Mouse (Mus musculus) myocyte (in vitro differentiated cells): Measurements from ENCODE around the gene Atrnl1. TPM values are rescaled to one million over a fixed set of nuclear protein-coding genes. Genes with fewer than 3 reads are reported as not detected.

Experiments used
- H3K27me3 ChIP-seq: one replicate; pipeline ENCODE4 v1.6.1; 2011; ENCODE audit not compliant: control insufficient read depth, insufficient read depth, insufficient read length
- H3K36me3 ChIP-seq: one replicate; pipeline ENCODE4 v1.6.1; 2011; ENCODE audit not compliant: control insufficient read depth, insufficient read depth
- H3K4me2 ChIP-seq: one replicate; pipeline ENCODE4 v1.6.1; 2011; ENCODE audit warnings: low read depth, control low read depth
- H3K4me3 ChIP-seq: one replicate; pipeline ENCODE4 v1.5.1; 2011; ENCODE audit warnings: mild to moderate bottlenecking, control low read depth, moderate library complexity
- H3K79me2 ChIP-seq: one replicate; pipeline ENCODE4 v1.6.1; 2011; ENCODE audit not compliant: control insufficient read depth, insufficient read depth
- H3ac ChIP-seq: one replicate; pipeline ENCODE4 v1.6.1; 2011; ENCODE audit not compliant: control insufficient read depth, insufficient read length
- CEBPB ChIP-seq: IDR thresholded peaks from 2 replicates; pipeline ENCODE4 v1.6.1; 2011; ENCODE audit warnings: mild to moderate bottlenecking, moderate library complexity; ENCODE audit not compliant: poor library complexity, insufficient read depth, severe bottlenecking
- E2F4 ChIP-seq: IDR thresholded peaks from one replicate; pipeline ENCODE4 v1.6.1; 2011; ENCODE audit warnings: mild to moderate bottlenecking, control low read depth, moderate library complexity; ENCODE audit not compliant: insufficient read depth
- MAX ChIP-seq: IDR thresholded peaks from one replicate; pipeline ENCODE4 v1.6.1; 2011; ENCODE audit warnings: low read depth, mild to moderate bottlenecking, control low read depth
- MYOD1 ChIP-seq, 3 experiments: IDR thresholded peaks; one replicate each; pipeline ENCODE4 v1.6.1; 2011; ENCODE audit warnings: control low read depth in 2 of 3, low read depth in 2 of 3, mild to moderate bottlenecking in 2 of 3, moderate library complexity in 1 of 3; ENCODE audit not compliant: insufficient read length in 2 of 3, control insufficient read depth in 1 of 3
- MYOG ChIP-seq, 3 experiments: IDR thresholded peaks; one replicate each; pipeline ENCODE4 v1.6.1; 2011; ENCODE audit warnings: control low read depth in 2 of 3, low read depth in 2 of 3, mild to moderate bottlenecking in 2 of 3; ENCODE audit not compliant: insufficient read length in 2 of 3, control insufficient read depth in 1 of 3, insufficient read depth in 1 of 3
- POLR2A ChIP-seq: IDR thresholded peaks from one replicate; pipeline ENCODE4 v1.6.1; 2011; ENCODE audit warnings: low read depth, mild to moderate bottlenecking, control low read depth, moderate library complexity; ENCODE audit not compliant: insufficient read length
- POLR2AphosphoS2 ChIP-seq: IDR thresholded peaks from one replicate; pipeline ENCODE4 v1.6.1; 2011; ENCODE audit warnings: low read depth, control low read depth; ENCODE audit not compliant: insufficient read length
- REST ChIP-seq: IDR thresholded peaks from one replicate; pipeline ENCODE4 v1.6.1; 2011; ENCODE audit warnings: mild to moderate bottlenecking, control low read depth, moderate library complexity; ENCODE audit not compliant: insufficient read depth, insufficient read length
- SRF ChIP-seq: IDR thresholded peaks from one replicate; pipeline ENCODE4 v1.6.1; 2011; ENCODE audit warnings: low read depth; ENCODE audit not compliant: control insufficient read depth, insufficient read length
- TCF12 ChIP-seq: IDR thresholded peaks from one replicate; pipeline ENCODE4 v1.6.1; 2011; ENCODE audit warnings: mild to moderate bottlenecking, control low read depth; ENCODE audit not compliant: poor library complexity, insufficient read depth, severe bottlenecking
- TCF3 ChIP-seq: IDR thresholded peaks from one replicate; pipeline ENCODE4 v1.6.1; 2011; ENCODE audit warnings: low read depth, control low read depth; ENCODE audit not compliant: insufficient read length
- USF1 ChIP-seq: IDR thresholded peaks from one replicate; pipeline ENCODE4 v1.6.1; 2011; ENCODE audit warnings: low read depth, mild to moderate bottlenecking, control low read depth, moderate library complexity
- polyA plus RNA-seq: library from polyadenylated mRNA; unstranded; fragments of >200 nt; fragmentation: generic; extraction: Trizol; gene quantifications from one replicate; pipeline ENCODE4 v1.2.1, GENCODE M21; 2012; ENCODE audit warnings: missing spikeins

Atrnl1 gene
- polyA plus RNA-seq, 1 experiment = 5.4 TPM

- no peak overlapping the region for H3K4me2 ChIP-seq
- H3K27me3 ChIP-seq = no peaks in the 10 kb centered on the region
- H3K4me3 ChIP-seq = no peak overlapping the region
- TF ChIP-seq USF1 (no peak), CEBPB (no peak), REST (no peak), TCF3 (no peak), MYOD1 (IDR thresholded peaks at IDR 0.05; ENCODE audit: control insufficient read depth in 1 of 3, insufficient read length in 2 of 3, low read depth in 2 of 3) (no peak), POLR2AphosphoS2 (no peak), E2F4 (no peak), SRF (no peak), TCF12 (no peak), POLR2A (no peak), MAX (no peak), MYOG (IDR thresholded peaks at IDR 0.05; ENCODE audit: control insufficient read depth in 1 of 3, insufficient read depth in 1 of 3, insufficient read length in 2 of 3, low read depth in 2 of 3) (no peak)
- H3K79me2 ChIP-seq = no peaks in the 10 kb centered on the region
- no peak overlapping the region for H3ac ChIP-seq
- no peaks in the 10 kb centered on the region for H3K36me3 ChIP-seq
Measured at GRCm38 (mm10) chr19:58065514-58065913, 454.7 kb downstream of the Atrnl1 start.

- no peaks in the 10 kb centered on the region for H3K27me3 ChIP-seq
- TF ChIP-seq TCF3 (no peak), SRF (no peak), MAX (no peak)
- no peaks in the 10 kb centered on the region for H3K79me2 ChIP-seq
- no peak overlapping the region for H3K4me2 ChIP-seq
- no peak overlapping the region for H3ac ChIP-seq
- H3K4me3 ChIP-seq = no peak overlapping the region
- H3K36me3 ChIP-seq = no peaks in the 10 kb centered on the region
Measured at GRCm38 (mm10) chr19:58068114-58068513, 457.3 kb downstream of the Atrnl1 start.

- Histone ChIP-seq H3K4me3 (no peak overlapping the region), H3K27me3 (no peaks in the 10 kb centered on the region), H3K36me3 (no peaks in the 10 kb centered on the region), H3ac (no peak overlapping the region), H3K79me2 (no peaks in the 10 kb centered on the region), H3K4me2 (no peak overlapping the region)
- TF ChIP-seq MYOD1 (IDR thresholded peaks at IDR 0.05; ENCODE audit: control insufficient read depth in 1 of 3, insufficient read length in 2 of 3, low read depth in 2 of 3) (no peak), MYOG (IDR thresholded peaks at IDR 0.05; ENCODE audit: control insufficient read depth in 1 of 3, insufficient read depth in 1 of 3, insufficient read length in 2 of 3, low read depth in 2 of 3) (no peak), TCF12 (no peak), TCF3 (no peak), POLR2AphosphoS2 (no peak), REST (no peak), POLR2A (no peak), CEBPB (no peak), E2F4 (no peak)
Measured at GRCm38 (mm10) chr19:58068958-58069357, 458.1 kb downstream of the Atrnl1 start.

DNA sequence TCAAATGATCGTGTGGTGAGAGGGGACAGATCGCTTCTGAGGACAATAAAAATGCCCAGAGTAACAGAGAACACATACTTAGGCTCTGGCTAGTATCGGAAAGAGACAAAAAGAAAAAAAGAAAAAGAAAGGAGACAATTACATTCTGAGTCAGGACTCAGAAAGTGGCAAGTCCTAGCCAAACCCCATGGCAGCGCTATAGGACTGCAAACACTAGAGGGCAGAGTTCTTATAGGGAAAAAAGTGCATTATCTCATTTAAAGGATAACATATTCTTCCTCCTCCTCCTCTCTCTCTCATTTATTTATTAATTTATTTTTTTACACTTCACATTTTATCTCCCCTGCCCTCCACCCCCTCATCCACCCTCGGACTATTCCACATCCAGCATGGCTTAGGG lies 461.6 kb downstream of the Atrnl1 start:
- no peaks in the 10 kb centered on the region for H3K27me3 ChIP-seq
- TF ChIP-seq REST = no peak
- no peak for TF ChIP-seq MAX
- TF ChIP-seq POLR2AphosphoS2 = no peak
- no peak for TF ChIP-seq USF1
- no peak for TF ChIP-seq MYOD1 (IDR thresholded peaks at IDR 0.05; ENCODE audit: control insufficient read depth in 1 of 3, insufficient read length in 2 of 3, low read depth in 2 of 3)
- TF ChIP-seq CEBPB = no peak
- TF ChIP-seq MYOG (IDR thresholded peaks at IDR 0.05; ENCODE audit: control insufficient read depth in 1 of 3, insufficient read depth in 1 of 3, insufficient read length in 2 of 3, low read depth in 2 of 3) = no peak
- TF ChIP-seq POLR2A = no peak
- TF ChIP-seq TCF3 = no peak
- no peak for TF ChIP-seq SRF
- TF ChIP-seq E2F4 = no peak
- no peak for TF ChIP-seq TCF12
- no peaks in the 10 kb centered on the region for H3K79me2 ChIP-seq
- no peak overlapping the region for H3K4me2 ChIP-seq
- H3K36me3 ChIP-seq = no peaks in the 10 kb centered on the region
- no peak overlapping the region for H3K4me3 ChIP-seq
- H3ac ChIP-seq = no peak overlapping the region

DNA sequence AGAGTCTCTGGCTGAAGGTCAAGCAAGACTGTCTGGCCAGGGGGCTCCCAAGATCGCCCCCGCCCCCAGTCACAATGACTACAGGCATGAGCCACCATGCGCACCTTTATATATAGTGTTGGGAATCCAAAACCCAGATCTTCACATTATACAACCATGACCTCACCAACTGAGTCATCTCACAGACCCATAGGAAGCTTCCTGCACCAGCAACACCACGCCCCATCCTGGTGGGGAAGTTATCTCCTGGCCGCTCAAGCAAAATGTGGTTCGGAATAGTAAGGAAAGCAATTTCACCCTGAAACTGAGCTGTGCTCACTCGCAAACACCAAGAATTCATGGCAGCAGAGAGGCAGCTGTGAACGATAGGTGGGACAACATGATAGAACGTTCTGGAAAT lies 462.0 kb downstream of the Atrnl1 start:
- H3K27me3 ChIP-seq = no peaks in the 10 kb centered on the region

More for the DNA sequence above, 462.0 kb downstream of the Atrnl1 start:
- no peak for TF ChIP-seq TCF12
- TF ChIP-seq MYOD1 (IDR thresholded peaks at IDR 0.05; ENCODE audit: control insufficient read depth in 1 of 3, insufficient read length in 2 of 3, low read depth in 2 of 3) = no peak
- TF ChIP-seq TCF3 = no peak
- TF ChIP-seq E2F4 = no peak
- TF ChIP-seq POLR2A = no peak
- TF ChIP-seq CEBPB = no peak
- TF ChIP-seq SRF = no peak
- Histone ChIP-seq H3ac (no peak overlapping the region), H3K36me3 (no peaks in the 10 kb centered on the region), H3K4me3 (no peak overlapping the region), H3K79me2 (no peaks in the 10 kb centered on the region), H3K4me2 (no peak overlapping the region)
